Mouse (Mus musculus): ENCODE data around the gene Trim30b.
"Not testable (repeated sequence)": the region's sequence is repeated elsewhere in the genome, so short reads cannot be mapped to it uniquely, and the experiment has no call there.

Gene Trim30b

GRCm38 (mm10) chr7:104369736-104370414, at the start of gene Trim30b:
TSS of gene Trim30b (minus strand) at chr7:104369884.
- DNase-seq (ENCODE audit: low spot score), result no peak

- no peak for DNase-seq (ENCODE audit: low spot score)
These were observed 34.8 kb upstream of the Trim30b start for GRCm38 (mm10) chr7:104404460-104404950.

GRCm38 (mm10) chr7:104401140-104401539, 31.5 kb upstream of the Trim30b start:
- DNase-seq (ENCODE audit: low spot score), result no peak

- DNase-seq (ENCODE audit: low spot score), result no peak
These were observed 31.0 kb upstream of the Trim30b start, which contains the start of gene Trim30c for GRCm38 (mm10) chr7:104400698-104401097. TSS of gene Trim30c (minus strand) at chr7:104400837.

GRCm38 (mm10) chr7:104398492-104398891, 28.8 kb upstream of the Trim30b start:
- no peak for DNase-seq (ENCODE audit: low spot score)

- DNase-seq (ENCODE audit: low spot score), result no peak
These were observed 3.3 kb downstream of the Trim30b start for GRCm38 (mm10) chr7:104366339-104366738.

GRCm38 (mm10) chr7:104353600-104353967, 16.1 kb downstream of the Trim30b start:
- DNase-seq (ENCODE audit: low spot score), result no peak

- peak; percentile 13 for DNase-seq (ENCODE audit: low spot score)
These were observed 16.7 kb downstream of the Trim30b start, which contains the start of gene Trim12c for GRCm38 (mm10) chr7:104352717-104353599. TSS of gene Trim12c (minus strand) at chr7:104353362.

GRCm38 (mm10) chr7:104348043-104348442, 21.6 kb downstream of the Trim30b start:
- DNase-seq (ENCODE audit: low spot score), result not testable (repeated sequence)

- not testable (repeated sequence) for DNase-seq (ENCODE audit: low spot score)
These were observed 28.9 kb downstream of the Trim30b start for GRCm38 (mm10) chr7:104340744-104341143.

- not testable (repeated sequence) for DNase-seq (ENCODE audit: low spot score)
These were observed 34.1 kb downstream of the Trim30b start for GRCm38 (mm10) chr7:104335547-104335946.

GRCm38 (mm10) chr7:104329171-104329570, 40.5 kb downstream of the Trim30b start, which contains the start of gene Trim34b:
TSS of gene Trim34b (plus strand) at chr7:104329471.
- not testable (repeated sequence) for DNase-seq (ENCODE audit: low spot score)

- no peak for DNase-seq (ENCODE audit: low spot score)
These were observed 47.7 kb downstream of the Trim30b start for GRCm38 (mm10) chr7:104322028-104322427.

- not testable (repeated sequence) for DNase-seq (ENCODE audit: low spot score)
These were observed 54.2 kb downstream of the Trim30b start, which contains the start of gene Trim12a for GRCm38 (mm10) chr7:104315369-104316080. TSS of gene Trim12a (minus strand) at chr7:104315466.

GRCm38 (mm10) chr7:104314796-104315353, 54.8 kb downstream of the Trim30b start:
- no peak for DNase-seq (ENCODE audit: low spot score)

Data from layer of hippocampus, adult 9-10 months (tissue).